Mouse (Mus musculus) midbrain, embryonic 11.5 days (tissue): ENCODE measurements at regions not wholly inside any gene's neighbourhood (a gene's known extent, or its start where the extent isn't known, plus 50 kb on each side); places are given as distances from the start of the nearest gene placed in this dataset.

Experiments used
- ATAC-seq: fragments of 200-750 bp; cut with Nextera tagmentation; 2 replicates; pipeline ENCODE4 v1.8.0; 2017; ENCODE audit warnings: moderate TSS enrichment, moderate library complexity; ENCODE audit not compliant: low FRiP score
- DNase-seq: peaks from one replicate; pipeline ENCODE4 v3.0.0; 2015; ENCODE audit warnings: low spot score; ENCODE audit errors: missing footprints
- H3K27ac ChIP-seq: fragments of 300-500 bp; sonication (generic); 2 replicates; pipeline ENCODE4 v1.5.1; 2014; ENCODE audit warnings: low read depth, low read length
- H3K27me3 ChIP-seq: fragments of 300-500 bp; sonication (generic); 2 replicates; pipeline ENCODE4 v1.6.1; 2014; ENCODE audit warnings: mild to moderate bottlenecking, low read length, moderate library complexity, mixed read lengths; ENCODE audit not compliant: control insufficient read depth, insufficient read depth
- H3K36me3 ChIP-seq: fragments of 300-500 bp; sonication (generic); 2 replicates; pipeline ENCODE4 v1.6.1; 2014; ENCODE audit warnings: mild to moderate bottlenecking, low read length, moderate library complexity, mixed read lengths; ENCODE audit not compliant: control insufficient read depth, insufficient read depth
- H3K4me1 ChIP-seq: fragments of 300-500 bp; sonication (generic); 2 replicates; pipeline ENCODE4 v1.6.1; 2014; ENCODE audit warnings: low read length; ENCODE audit not compliant: control insufficient read depth, insufficient read depth
- H3K4me2 ChIP-seq: fragments of 300-500 bp; sonication (generic); 2 replicates; pipeline ENCODE4 v1.6.1; 2014; ENCODE audit warnings: mild to moderate bottlenecking, moderate library complexity
- H3K4me3 ChIP-seq: fragments of 300-500 bp; sonication (generic); 2 replicates; pipeline ENCODE4 v1.5.1; 2014; ENCODE audit warnings: low read depth, low read length
- H3K9ac ChIP-seq: fragments of 300-500 bp; sonication (generic); 2 replicates; pipeline ENCODE4 v1.6.1; 2014; ENCODE audit warnings: low read length
- H3K9me3 ChIP-seq: fragments of 300-500 bp; sonication (generic); 2 replicates; pipeline ENCODE4 v1.6.1; 2016; ENCODE audit warnings: low read length; ENCODE audit not compliant: control insufficient read depth
- WGBS: fragments of 180-500 bp; shearing (Covaris S2); extraction: QIAGEN DNeasy Blood & Tissue Kit; methylation state at CpG from one replicate; pipeline ENCODE4 v1.1.7; 2014; 5-methylcytosine and 5-hydroxymethylcytosine counted together

DNA sequence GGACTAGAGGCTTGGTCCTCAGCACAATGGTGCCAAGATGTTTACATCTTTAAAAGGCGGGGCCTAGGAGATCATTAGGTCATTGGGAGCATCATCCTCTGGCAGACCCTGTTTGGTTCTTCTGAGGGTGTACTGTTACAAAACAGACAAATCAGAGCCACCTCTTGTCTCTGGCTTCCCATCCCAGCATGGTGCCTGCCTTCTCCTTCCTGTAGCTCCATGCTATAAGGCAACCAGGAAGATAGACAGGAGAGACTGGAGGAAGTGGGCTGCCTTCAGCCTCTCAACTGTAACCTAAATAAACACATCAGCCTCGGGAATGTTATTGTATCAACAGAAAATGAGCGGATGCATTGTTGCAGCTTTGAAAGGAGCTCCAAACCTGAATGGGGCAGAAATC lies 529.8 kb upstream of the Gm765 start:
- Histone ChIP-seq H3K9me3 (no peaks in the 10 kb centered on the region), H3K4me1 (no peaks in the 10 kb centered on the region), H3K4me3 (no peak overlapping the region), H3K4me2 (no peak overlapping the region), H3K27ac (no peak overlapping the region), H3K9ac (no peak overlapping the region), H3K27me3 (no peaks in the 10 kb centered on the region), H3K36me3 (no peaks in the 10 kb centered on the region)
- DNase-seq: no peak
- WGBS: 70% methylated on average over 3 of the region's 3 CpGs
- no peak for ATAC-seq

DNA sequence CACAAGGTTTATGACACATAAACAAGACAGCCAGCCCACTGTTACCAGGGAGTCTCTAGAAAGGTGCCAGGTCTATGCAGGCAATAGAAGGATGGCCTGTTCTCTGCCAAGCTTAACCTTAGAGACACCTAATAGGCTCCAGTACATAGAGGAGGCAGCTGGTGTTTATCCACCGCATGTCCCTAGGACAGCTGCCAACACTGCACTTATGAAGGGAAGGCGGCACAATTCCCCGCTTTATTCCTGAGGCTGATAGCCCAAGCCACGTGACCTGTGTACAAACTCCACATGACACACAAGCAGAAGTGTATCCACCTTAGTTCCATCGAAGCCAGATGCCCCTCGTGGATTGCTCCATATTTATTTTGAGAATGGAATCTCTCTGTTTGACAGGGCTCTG lies 527.2 kb upstream of the Gm765 start:
- no peaks in the 10 kb centered on the region for H3K4me1 ChIP-seq
- WGBS: 89% methylated on average over 6 of the region's 6 CpGs
- H3K9ac ChIP-seq: no peak overlapping the region
- no peak for DNase-seq
- H3K4me3 ChIP-seq: no peak overlapping the region
- no peak overlapping the region for H3K4me2 ChIP-seq
- H3K27me3 ChIP-seq: no peaks in the 10 kb centered on the region
- no peaks in the 10 kb centered on the region for H3K9me3 ChIP-seq
- no peak for ATAC-seq
- H3K36me3 ChIP-seq: no peaks in the 10 kb centered on the region
- no peak overlapping the region for H3K27ac ChIP-seq

DNA sequence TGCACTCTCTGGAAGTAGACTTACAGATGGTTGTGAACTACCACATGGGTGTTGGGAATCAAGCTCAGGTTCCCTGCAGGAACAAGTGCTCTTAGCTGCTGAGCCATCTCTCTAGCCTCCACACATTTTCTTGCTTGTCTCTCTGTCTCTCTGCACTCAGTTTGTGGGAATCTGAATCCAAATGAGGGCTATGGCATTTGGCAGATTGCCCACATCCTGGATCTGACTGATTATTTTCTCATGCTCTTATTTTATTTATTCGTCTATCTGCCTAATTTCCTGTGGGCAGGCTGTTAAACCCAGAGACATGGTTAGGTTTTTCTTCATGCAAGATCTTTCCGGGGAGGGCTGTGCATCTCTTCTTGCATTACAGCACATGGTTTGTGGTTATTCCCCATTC lies 521.8 kb upstream of the Gm765 start:
- Histone ChIP-seq H3K9me3 (no peaks in the 10 kb centered on the region), H3K36me3 (no peaks in the 10 kb centered on the region)

DNA sequence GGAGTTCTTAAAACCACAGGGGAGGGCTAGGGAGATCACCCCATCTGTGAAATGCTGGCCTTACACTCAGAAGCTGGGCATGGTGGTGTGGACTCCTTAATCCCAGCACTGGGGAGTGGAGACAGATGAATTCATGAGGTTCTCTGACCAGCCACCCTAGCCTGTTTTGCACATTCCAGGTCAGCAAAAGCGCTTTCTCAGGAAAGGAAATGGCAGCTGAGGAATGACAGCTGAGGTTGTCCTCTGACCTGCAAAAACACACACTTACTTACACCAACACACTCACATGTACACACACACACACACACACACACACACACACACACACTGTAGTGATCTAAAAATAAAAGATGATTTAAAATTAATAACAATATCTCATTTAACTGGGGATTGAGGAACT lies 513.4 kb upstream of the Gm765 start:
- H3K36me3 ChIP-seq: no peaks in the 10 kb centered on the region
- H3K9ac ChIP-seq: no peak overlapping the region
- WGBS: 87% methylated on average over 1 of the region's 1 CpGs
- H3K4me2 ChIP-seq: no peak overlapping the region
- H3K27ac ChIP-seq: no peak overlapping the region
- no peaks in the 10 kb centered on the region for H3K9me3 ChIP-seq
- H3K27me3 ChIP-seq: no peaks in the 10 kb centered on the region
- DNase-seq (no peak), ATAC-seq (no peak)
- no peak overlapping the region for H3K4me3 ChIP-seq
- H3K4me1 ChIP-seq: no peaks in the 10 kb centered on the region

More for the DNA sequence above, 521.8 kb upstream of the Gm765 start:
- Histone ChIP-seq H3K9ac (no peak overlapping the region), H3K4me2 (no peak overlapping the region), H3K4me1 (no peaks in the 10 kb centered on the region), H3K27me3 (no peaks in the 10 kb centered on the region), H3K4me3 (no peak overlapping the region), H3K27ac (no peak overlapping the region)
- WGBS: 81% methylated on average over 2 of the region's 2 CpGs
- ATAC-seq (no peak), DNase-seq (no peak)

DNA sequence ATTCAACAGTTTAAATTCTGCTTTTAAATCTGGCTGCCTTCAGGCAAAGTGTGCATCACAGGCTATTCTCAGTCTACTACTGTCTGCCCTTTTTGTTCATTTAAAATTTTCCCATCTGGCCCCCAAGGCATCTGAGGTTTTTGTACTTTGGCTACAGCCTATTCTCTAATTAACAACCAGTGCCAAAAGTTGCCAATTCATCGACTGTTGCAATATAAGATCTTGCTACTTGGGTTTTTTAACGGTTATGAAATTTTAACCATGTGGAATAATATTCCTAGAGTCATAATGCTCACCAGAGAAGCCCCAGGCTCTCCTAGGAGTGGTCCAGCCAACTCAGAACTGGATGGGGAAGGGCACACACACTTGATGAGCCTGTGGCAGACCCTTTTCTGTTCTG lies 508.4 kb upstream of the Gm765 start:
- no peaks in the 10 kb centered on the region for H3K36me3 ChIP-seq
- H3K4me3 ChIP-seq: no peak overlapping the region
- no peaks in the 10 kb centered on the region for H3K4me1 ChIP-seq
- WGBS: 90% methylated on average over 2 of the region's 2 CpGs
- no peak for ATAC-seq
- no peak overlapping the region for H3K4me2 ChIP-seq
- H3K9ac ChIP-seq: no peak overlapping the region
- H3K9me3 ChIP-seq: no peaks in the 10 kb centered on the region
- H3K27ac ChIP-seq: no peak overlapping the region
- DNase-seq: no peak
- H3K27me3 ChIP-seq: no peaks in the 10 kb centered on the region

DNA sequence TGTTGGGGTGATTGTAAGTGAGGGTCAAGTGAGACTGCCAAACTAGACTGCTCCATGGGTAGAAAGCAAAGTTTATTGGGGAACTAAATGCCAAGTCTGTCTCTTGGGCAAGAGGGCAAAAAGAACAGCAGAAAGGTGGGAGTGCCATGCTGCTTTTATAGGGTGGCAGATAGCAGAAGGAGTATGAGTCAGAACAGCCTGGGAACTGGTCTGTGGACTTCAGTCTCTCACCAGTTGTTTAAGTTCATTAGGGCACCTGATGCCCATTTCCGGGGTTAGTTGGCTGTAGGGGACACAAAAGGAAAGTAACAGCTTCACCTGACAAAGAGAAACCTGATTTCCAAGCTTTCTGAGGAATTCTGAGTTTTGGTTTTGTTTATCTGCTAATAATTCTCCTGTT lies 506.3 kb upstream of the Gm765 start:
- ATAC-seq (no peak), DNase-seq (no peak)
- 97% methylated on average over 1 of the region's 1 CpGs for WGBS
- H3K4me2 ChIP-seq: no peak overlapping the region
- no peak overlapping the region for H3K9ac ChIP-seq
- H3K9me3 ChIP-seq: no peaks in the 10 kb centered on the region
- no peaks in the 10 kb centered on the region for H3K4me1 ChIP-seq
- no peaks in the 10 kb centered on the region for H3K36me3 ChIP-seq
- no peak overlapping the region for H3K27ac ChIP-seq
- no peak overlapping the region for H3K4me3 ChIP-seq
- H3K27me3 ChIP-seq: no peaks in the 10 kb centered on the region

DNA sequence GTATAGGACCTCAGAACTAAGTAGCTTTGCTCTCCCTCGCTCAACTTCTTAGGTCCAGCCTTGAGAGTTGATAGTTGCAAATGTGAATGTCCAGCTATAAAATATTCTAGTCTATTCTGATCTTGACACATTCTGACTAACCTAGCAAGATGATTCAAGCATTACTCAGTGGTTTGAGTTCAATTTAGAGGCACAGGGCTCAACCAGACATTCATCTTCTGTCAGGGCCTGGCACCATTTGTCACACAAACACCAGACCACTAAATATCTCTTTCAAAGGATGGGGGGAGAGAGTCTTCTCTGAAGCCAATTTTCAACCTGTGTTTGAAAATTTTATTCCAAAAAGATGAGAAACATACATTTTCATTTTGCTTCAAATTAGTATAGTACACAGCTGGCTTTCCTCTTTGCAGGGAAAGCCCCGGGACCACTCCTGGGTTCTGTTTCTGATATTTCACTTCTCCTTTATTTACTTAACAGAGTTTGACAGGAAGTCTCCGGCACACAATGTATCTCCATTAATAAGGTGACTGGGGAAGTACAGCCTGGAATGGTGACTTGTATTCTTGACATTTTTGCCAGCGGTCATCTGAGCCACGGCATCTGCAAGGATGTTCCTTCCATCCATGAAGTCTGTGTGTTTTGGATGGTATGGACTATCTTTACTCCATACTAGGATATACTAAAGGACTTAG lies 503.6 kb upstream of the Gm765 start:
- 85% methylated on average over 5 of the region's 5 CpGs for WGBS
- ATAC-seq: no peak
- no peaks in the 10 kb centered on the region for H3K36me3 ChIP-seq
- H3K27ac ChIP-seq: no peak overlapping the region
- no peak overlapping the region for H3K9ac ChIP-seq
- H3K9me3 ChIP-seq: no peaks in the 10 kb centered on the region
- H3K4me3 ChIP-seq: no peak overlapping the region
- no peak for DNase-seq
- no peak overlapping the region for H3K4me2 ChIP-seq
- no peaks in the 10 kb centered on the region for H3K27me3 ChIP-seq
- H3K4me1 ChIP-seq: no peaks in the 10 kb centered on the region

DNA sequence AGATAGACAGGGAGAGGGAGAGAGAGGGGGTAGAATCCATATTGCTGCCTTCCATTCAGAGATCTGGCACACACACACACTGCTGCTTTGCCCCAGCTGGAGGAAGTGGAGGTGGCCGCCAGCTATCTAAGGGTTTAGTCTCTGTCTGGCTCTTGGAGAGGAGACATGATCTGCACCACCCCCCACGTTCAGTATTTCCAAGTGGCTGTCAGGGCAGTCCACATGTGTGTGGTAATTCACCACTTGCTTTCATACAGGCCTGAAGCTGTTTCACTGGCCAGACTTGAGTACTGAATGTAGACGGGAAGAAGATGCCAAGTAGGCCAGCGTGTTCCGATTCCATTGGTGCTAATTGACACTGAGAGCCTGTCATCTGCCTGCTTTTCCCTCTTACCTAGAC lies 501.0 kb upstream of the Gm765 start:
- no peak for DNase-seq

DNA sequence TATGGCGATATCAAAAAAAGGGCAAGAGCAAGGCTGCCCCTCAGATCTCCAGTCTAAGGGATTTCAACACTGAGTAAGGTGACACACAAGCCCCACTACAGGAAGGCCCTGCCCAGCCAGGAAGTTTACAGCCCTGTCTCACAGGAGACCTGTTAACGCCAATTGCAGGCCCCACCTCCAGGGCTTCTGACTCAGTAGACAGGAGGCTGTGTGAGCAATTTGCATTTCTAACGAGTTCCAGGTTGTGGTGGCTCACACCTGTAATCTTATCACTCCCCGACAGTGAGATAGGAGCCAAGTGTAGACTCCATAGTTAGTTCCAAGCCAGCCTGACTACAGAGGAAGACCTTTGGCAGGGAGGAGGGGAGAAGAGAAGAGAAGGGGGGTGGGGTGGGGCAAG lies 500.4 kb upstream of the Gm765 start:
- Histone ChIP-seq H3K36me3 (no peaks in the 10 kb centered on the region), H3K9ac (no peak overlapping the region), H3K9me3 (no peaks in the 10 kb centered on the region), H3K27me3 (no peaks in the 10 kb centered on the region), H3K4me2 (no peak overlapping the region), H3K27ac (no peak overlapping the region), H3K4me1 (no peaks in the 10 kb centered on the region), H3K4me3 (no peak overlapping the region)
- ATAC-seq (no peak), DNase-seq (no peak)
- WGBS: 80% methylated on average over 4 of the region's 4 CpGs

More for the DNA sequence above, 501.0 kb upstream of the Gm765 start:
- Histone ChIP-seq H3K4me3 (no peak overlapping the region), H3K27ac (no peak overlapping the region), H3K4me1 (no peaks in the 10 kb centered on the region), H3K9ac (no peak overlapping the region), H3K27me3 (no peaks in the 10 kb centered on the region), H3K9me3 (no peaks in the 10 kb centered on the region), H3K36me3 (no peaks in the 10 kb centered on the region), H3K4me2 (no peak overlapping the region)
- no peak for ATAC-seq
- 84% methylated on average over 5 of the region's 5 CpGs for WGBS
